Mouse (Mus musculus) liver, embryonic 11.5 days (tissue): ENCODE data around the gene Mcm8. TPM values are rescaled to one million over a fixed set of nuclear protein-coding genes. Genes with fewer than 3 reads are reported as not detected.

Experiments used
- ATAC-seq: fragments of 200-750 bp; cut with Nextera tagmentation; replicated peaks from 2 replicates; pipeline ENCODE4 v1.8.0; 2017; ENCODE audit warnings: moderate number of reproducible peaks, mild to moderate bottlenecking, moderate TSS enrichment, moderate library complexity; ENCODE audit not compliant: low FRiP score
- DNase-seq: peaks from one replicate; pipeline ENCODE4 v3.0.0-alpha.2; 2017; ENCODE audit warnings: low spot score
- H3K27ac ChIP-seq: fragments of 300-500 bp; sonication (generic); 2 replicates; pipeline ENCODE4 v1.5.1; 2014; ENCODE audit warnings: mild to moderate bottlenecking, low read depth, low read length, control low read depth
- H3K27me3 ChIP-seq: fragments of 300-500 bp; sonication (generic); replicated peaks from 2 replicates; pipeline ENCODE4 v1.6.1; 2014; ENCODE audit warnings: low read length, mixed read lengths; ENCODE audit not compliant: control insufficient read depth, insufficient read depth
- H3K36me3 ChIP-seq: fragments of 300-500 bp; sonication (generic); 2 replicates; pipeline ENCODE4 v1.6.1; 2014; ENCODE audit warnings: mild to moderate bottlenecking, low read length, moderate library complexity, mixed read lengths; ENCODE audit not compliant: control insufficient read depth, insufficient read depth
- H3K4me1 ChIP-seq: fragments of 300-500 bp; sonication (generic); replicated peaks from 2 replicates; pipeline ENCODE4 v1.6.1; 2014; ENCODE audit warnings: low read length, mixed read lengths; ENCODE audit not compliant: control insufficient read depth, insufficient read depth
- H3K4me2 ChIP-seq: fragments of 300-500 bp; sonication (generic); 2 replicates; pipeline ENCODE4 v1.6.1; 2014; ENCODE audit warnings: mild to moderate bottlenecking, control low read depth, moderate library complexity
- H3K4me3 ChIP-seq: fragments of 300-500 bp; sonication (generic); 2 replicates; pipeline ENCODE4 v1.5.1; 2014; ENCODE audit warnings: low read depth, low read length, control low read depth
- H3K9ac ChIP-seq: fragments of 300-500 bp; sonication (generic); 2 replicates; pipeline ENCODE4 v1.6.1; 2014; ENCODE audit warnings: low read depth, low read length, control low read depth
- H3K9me3 ChIP-seq: fragments of 300-500 bp; sonication (generic); 2 replicates; pipeline ENCODE4 v1.6.1; 2016; ENCODE audit warnings: low read length, inconsistent platforms, mixed read lengths; ENCODE audit not compliant: control insufficient read depth
- WGBS: fragments of 180-500 bp; shearing (Covaris S2); extraction: QIAGEN DNeasy Blood & Tissue Kit; methylation state at CpG from one replicate; pipeline ENCODE4 v1.1.7; 2014; 5-methylcytosine and 5-hydroxymethylcytosine counted together
- polyA plus RNA-seq: library from polyadenylated mRNA; unstranded; fragments of >200 nt; fragmentation: Nextera tagmentation; extraction: Ambion mirVana; gene quantifications from 2 replicates; pipeline ENCODE4 v1.2.1, GENCODE M21; 2014

Mcm8 gene
- 19.8 and 21.8 TPM in 2 replicates for polyA plus RNA-seq

DNA sequence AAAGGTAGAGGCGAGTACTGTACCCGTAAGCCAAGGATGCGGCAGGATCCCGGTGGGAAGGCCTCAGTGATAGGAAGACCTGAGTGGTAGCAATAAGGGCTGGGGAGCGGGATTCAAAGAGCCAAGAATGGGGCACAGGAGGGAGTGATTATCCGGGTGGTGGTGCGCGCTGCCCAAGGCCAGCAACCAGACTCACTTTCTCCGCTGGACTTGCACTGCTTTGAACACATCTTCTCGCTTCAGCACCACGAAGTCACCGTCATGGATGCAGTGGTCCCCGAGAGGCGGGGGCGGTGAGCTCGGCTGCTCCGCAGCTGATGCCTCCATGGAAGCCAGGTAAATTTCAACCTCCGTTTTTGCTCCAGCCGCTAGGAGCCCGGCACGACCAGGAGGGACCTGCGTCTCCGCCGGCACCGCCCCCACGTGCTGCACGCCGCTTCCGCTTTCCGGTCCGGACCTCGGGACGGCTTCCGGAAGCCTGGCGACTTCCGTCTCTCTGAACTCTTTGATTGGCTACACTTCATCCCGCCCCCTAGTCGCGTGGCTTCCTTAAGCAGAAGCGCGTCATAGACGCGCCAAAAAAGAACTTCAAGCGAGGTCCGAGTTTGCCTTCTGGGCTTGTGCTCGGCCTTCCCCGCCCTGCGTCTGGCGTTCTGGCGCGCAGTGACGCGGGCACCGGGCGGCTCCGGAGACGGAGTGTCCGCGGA lies at the start of gene Mcm8, which contains the start of gene Trmt6:
Gene Mcm8, plus strand, starts transcription at position 534 of the 707 bp plus-strand sequence.
Gene Trmt6, minus strand, starts transcription at position 448 of the 707 bp plus-strand sequence.
- ATAC-seq (peak; percentile 98), DNase-seq (peak; percentile 95)
- peak within 1 kb of the TSS; percentile 77 for H3K9ac ChIP-seq
- H3K4me2 ChIP-seq = peak within 1 kb of the TSS; percentile 75
- H3K36me3 ChIP-seq = no peaks in the 10 kb centered on the region; the same call in 1 of the 2 replicates
- peak within 1 kb of the TSS; percentile 77 for H3K27ac ChIP-seq
- peaks cover 6% of the 10 kb centered on the region for H3K4me1 ChIP-seq
- under 1% methylated on average over 59 of the region's 59 CpGs for WGBS
- peak within 1 kb of the TSS; percentile 83 for H3K4me3 ChIP-seq
- H3K27me3 ChIP-seq = no peaks in the 10 kb centered on the region
- no peaks in the 10 kb centered on the region for H3K9me3 ChIP-seq

DNA sequence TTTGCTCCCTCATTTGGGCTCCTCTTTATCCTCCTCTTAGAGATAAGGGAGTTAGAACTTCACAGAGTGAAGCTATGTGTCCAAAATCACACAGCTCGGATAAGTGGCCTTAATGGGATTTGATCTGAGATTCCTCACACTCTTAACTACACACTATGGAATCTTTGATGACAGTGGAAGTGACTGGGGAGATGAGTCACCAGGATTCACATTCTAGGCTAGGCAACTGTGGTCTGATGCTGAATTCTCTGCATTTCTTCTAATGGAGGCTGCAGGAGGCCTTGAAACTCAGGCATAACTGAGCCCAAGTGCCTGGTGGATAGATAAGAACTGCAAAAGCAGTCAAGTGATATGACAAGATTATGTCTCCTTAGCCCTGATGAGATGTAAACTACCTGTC lies 45.1 kb upstream of the Mcm8 start:
- Histone ChIP-seq H3K27ac (no peak overlapping the region), H3K4me3 (no peak overlapping the region), H3K4me2 (no peak overlapping the region), H3K9ac (no peak overlapping the region), H3K4me1 (no peaks in the 10 kb centered on the region), H3K9me3 (no peaks in the 10 kb centered on the region), H3K36me3 (no peaks in the 10 kb centered on the region), H3K27me3 (no peaks in the 10 kb centered on the region)
- no peak for ATAC-seq
- 44% methylated on average over 1 of the region's 1 CpGs for WGBS
- DNase-seq = no peak

DNA sequence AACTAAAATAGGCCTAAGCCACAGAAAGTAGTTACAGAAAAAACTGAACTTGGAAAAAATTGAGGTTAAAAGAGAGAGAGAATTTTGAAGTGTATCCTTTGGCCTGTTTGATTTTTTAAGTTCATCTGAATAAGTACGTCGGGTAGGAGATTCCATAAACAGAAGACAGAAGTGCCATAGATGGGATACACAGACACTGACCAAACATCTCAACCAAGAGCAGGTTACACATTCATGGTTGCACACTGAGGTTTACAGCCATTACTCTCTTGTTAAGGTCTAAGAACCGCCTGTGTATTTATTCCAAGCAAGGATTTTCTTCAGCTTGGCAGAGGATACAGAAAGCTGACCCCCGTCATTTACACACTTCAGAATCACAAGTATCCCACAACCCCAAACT lies 35.0 kb upstream of the Mcm8 start, which contains the start of gene Chgb:
Gene Chgb, plus strand, starts transcription at position 301 of the 400 bp plus-strand sequence.
- H3K27ac ChIP-seq = no peak within 1 kb of the TSS
- DNase-seq (no peak), ATAC-seq (no peak)
- no peaks in the 10 kb centered on the region for H3K9me3 ChIP-seq
- H3K27me3 ChIP-seq = peaks cover 7% of the 10 kb centered on the region
- peak within 1 kb of the TSS; percentile 76 for H3K4me2 ChIP-seq
- peak within 1 kb of the TSS; percentile 37 for H3K4me3 ChIP-seq
- no peak within 1 kb of the TSS for H3K9ac ChIP-seq
- no peaks in the 10 kb centered on the region for H3K36me3 ChIP-seq
- 0 out of 2 replicates have a peak, but pooled peaks cover 3% of the 10 kb centered on the region for H3K4me1 ChIP-seq
- 19% methylated on average over 4 of the region's 4 CpGs for WGBS

DNA sequence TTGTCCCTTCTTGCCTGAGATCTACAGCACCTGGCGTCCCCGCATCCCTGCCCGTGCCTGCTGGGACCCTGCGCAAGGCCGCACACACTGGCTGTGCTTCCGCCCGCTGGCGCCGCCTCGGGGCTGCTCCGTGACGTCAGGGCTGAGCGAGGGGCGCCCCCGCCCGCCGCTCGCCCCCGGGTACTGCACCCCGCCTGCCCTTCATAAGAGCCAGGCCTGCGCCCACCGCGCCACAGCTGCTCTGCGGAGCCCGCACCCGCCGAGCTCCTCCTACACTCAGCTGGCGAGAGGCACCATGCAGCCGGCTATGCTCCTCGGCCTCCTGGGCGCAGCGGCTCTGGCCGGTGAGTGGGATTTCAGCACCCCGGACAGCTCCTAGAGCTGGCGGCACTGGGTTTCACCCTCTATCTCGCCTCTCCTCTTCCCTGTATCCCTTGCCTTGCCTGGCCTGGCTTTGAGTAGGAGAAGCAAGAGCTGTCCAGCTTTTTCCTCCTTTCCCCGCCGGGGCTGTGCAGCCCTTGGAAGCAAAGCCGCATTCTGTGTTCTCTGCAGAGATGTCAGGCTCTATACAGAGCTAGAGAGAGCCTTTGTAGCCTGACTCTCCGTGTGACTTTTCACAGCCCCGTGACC lies 34.4 kb upstream of the Mcm8 start:
- H3K9me3 ChIP-seq = no peaks in the 10 kb centered on the region
- H3K27me3 ChIP-seq = peaks cover 7% of the 10 kb centered on the region
- H3K4me2 ChIP-seq = peak overlapping the region; percentile 76
- no peak overlapping the region for H3K9ac ChIP-seq
- ATAC-seq (peak; percentile 94), DNase-seq (peak; percentile 93)
- 0 out of 2 replicates have a peak, but pooled peaks cover 3% of the 10 kb centered on the region for H3K4me1 ChIP-seq
- no peaks in the 10 kb centered on the region for H3K36me3 ChIP-seq
- peak overlapping the region; percentile 37 for H3K4me3 ChIP-seq
- H3K27ac ChIP-seq = no peak overlapping the region
- WGBS = under 1% methylated on average over 40 of the region's 41 CpGs

DNA sequence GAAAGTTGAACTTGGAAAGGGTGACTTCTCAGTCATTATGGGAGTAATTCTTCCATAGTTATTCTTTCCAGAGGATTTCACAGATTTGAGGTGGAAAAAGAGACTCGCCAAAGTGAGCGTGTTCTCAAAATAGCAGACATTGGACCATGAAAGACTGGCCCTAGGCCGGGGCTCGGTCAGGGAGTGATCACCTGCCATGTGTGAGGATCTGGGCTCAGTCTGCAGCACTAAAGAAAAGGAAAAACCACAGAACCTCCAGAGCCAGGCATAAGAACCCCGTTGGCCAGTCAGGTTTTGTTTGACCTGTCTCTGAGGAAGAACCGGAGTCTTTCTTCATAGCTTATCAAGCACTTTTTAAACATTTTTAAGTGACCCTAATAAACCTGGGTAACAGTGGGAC lies 31.9 kb upstream of the Mcm8 start:
- DNase-seq = no peak
- H3K36me3 ChIP-seq = no peaks in the 10 kb centered on the region
- H3K4me2 ChIP-seq = no peak overlapping the region
- H3K27ac ChIP-seq = no peak overlapping the region
- ATAC-seq = no peak
- H3K9ac ChIP-seq = no peak overlapping the region
- 0 out of 2 replicates have a peak, but pooled peaks cover 3% of the 10 kb centered on the region for H3K4me1 ChIP-seq
- H3K27me3 ChIP-seq = peaks cover 7% of the 10 kb centered on the region
- H3K4me3 ChIP-seq = no peak overlapping the region
- 71% methylated on average over 6 of the region's 6 CpGs for WGBS
- H3K9me3 ChIP-seq = no peaks in the 10 kb centered on the region

DNA sequence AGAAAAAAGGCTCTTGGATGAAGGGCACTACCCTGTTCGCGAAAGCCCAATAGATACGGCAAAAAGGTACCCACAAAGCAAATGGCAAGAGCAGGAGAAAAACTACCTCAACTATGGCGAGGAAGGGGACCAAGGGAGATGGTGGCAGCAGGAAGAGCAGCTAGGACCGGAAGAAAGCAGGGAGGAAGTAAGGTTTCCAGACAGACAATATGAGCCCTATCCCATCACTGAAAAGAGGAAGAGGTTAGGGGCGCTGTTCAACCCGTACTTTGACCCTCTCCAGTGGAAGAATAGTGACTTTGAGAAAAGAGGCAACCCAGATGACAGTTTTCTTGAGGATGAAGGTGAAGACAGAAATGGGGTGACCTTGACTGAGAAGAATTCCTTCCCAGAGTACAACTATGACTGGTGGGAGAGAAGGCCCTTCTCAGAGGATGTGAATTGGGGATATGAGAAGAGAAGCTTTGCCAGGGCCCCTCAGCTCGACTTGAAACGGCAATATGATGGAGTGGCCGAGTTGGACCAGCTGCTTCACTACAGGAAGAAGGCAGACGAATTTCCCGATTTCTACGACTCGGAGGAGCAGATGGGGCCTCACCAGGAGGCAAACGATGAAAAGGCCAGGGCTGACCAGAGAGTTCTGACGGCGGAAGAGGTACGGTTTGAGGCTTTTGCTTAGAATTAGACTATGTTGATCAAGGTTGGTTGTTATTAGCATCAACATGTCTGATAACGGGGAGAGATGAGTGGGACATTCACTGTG lies 22.3 kb upstream of the Mcm8 start:
- no peaks in the 10 kb centered on the region for H3K36me3 ChIP-seq
- H3K27ac ChIP-seq = no peak overlapping the region
- DNase-seq (no peak), ATAC-seq (no peak)
- no peaks in the 10 kb centered on the region for H3K27me3 ChIP-seq
- no peaks in the 10 kb centered on the region for H3K9me3 ChIP-seq
- H3K4me3 ChIP-seq = no peak overlapping the region
- H3K4me1 ChIP-seq = no peaks in the 10 kb centered on the region
- H3K4me2 ChIP-seq = no peak overlapping the region
- WGBS = 76% methylated on average over 19 of the region's 19 CpGs
- H3K9ac ChIP-seq = no peak overlapping the region

DNA sequence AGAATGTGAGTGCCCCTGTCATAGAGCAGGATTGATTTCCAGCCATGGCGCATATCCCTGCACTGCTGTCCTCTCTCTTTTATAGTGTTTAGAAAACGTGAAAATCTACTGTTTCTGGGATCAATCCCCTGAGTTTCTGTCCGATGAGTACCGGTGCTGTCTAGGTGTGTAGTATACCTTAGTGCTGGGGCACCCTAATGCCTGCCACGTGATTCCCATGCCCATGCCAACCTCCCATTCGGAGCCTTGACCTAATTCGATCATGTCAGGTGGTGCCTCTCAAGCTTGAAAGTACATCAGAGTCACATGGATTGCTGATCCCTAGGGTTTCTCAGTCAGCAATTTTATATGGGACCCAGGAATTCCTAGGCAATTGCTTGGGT lies 21.7 kb upstream of the Mcm8 start:
- no peak overlapping the region for H3K27ac ChIP-seq
- ATAC-seq (no peak), DNase-seq (no peak)
- 77% methylated on average over 7 of the region's 7 CpGs for WGBS
- no peaks in the 10 kb centered on the region for H3K27me3 ChIP-seq
- no peaks in the 10 kb centered on the region for H3K36me3 ChIP-seq
- H3K4me2 ChIP-seq = no peak overlapping the region
- no peaks in the 10 kb centered on the region for H3K9me3 ChIP-seq
- no peaks in the 10 kb centered on the region for H3K4me1 ChIP-seq
- no peak overlapping the region for H3K9ac ChIP-seq
- H3K4me3 ChIP-seq = no peak overlapping the region

DNA sequence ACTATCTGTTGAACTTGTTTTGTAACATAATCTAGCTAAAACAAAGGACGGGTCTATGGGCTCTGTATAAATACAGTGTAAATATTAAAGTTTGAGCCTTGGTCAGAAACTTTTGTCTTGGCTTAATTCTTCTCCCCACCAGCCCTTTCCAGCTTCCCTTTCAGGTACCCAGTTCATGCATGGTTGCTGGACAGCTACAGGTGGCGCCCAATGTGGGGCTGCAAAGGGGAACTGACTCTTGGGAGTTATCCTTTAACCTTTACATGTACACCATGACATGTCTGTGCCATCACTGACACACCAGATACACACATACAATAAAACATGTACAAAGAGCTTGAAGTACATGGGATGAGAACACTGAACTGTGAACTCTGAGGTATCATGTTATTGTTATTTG lies 13.0 kb upstream of the Mcm8 start:
- Histone ChIP-seq H3K4me3 (no peak overlapping the region), H3K27me3 (no peaks in the 10 kb centered on the region), H3K9me3 (no peaks in the 10 kb centered on the region), H3K4me2 (no peak overlapping the region), H3K9ac (no peak overlapping the region), H3K27ac (no peak overlapping the region), H3K4me1 (no peaks in the 10 kb centered on the region), H3K36me3 (peaks cover 39% of the 10 kb centered on the region)
- 88% methylated on average over 2 of the region's 2 CpGs for WGBS
- no peak for ATAC-seq
- no peak for DNase-seq
